Mouse (Mus musculus) 416B (cell line): ENCODE data around the gene Foxp4.

ENCODE experiments used
- DNase-seq: peaks from one replicate; pipeline ENCODE4 v3.0.0; 2011; ENCODE audit warnings: low read depth

Foxp4 gene

DNA sequence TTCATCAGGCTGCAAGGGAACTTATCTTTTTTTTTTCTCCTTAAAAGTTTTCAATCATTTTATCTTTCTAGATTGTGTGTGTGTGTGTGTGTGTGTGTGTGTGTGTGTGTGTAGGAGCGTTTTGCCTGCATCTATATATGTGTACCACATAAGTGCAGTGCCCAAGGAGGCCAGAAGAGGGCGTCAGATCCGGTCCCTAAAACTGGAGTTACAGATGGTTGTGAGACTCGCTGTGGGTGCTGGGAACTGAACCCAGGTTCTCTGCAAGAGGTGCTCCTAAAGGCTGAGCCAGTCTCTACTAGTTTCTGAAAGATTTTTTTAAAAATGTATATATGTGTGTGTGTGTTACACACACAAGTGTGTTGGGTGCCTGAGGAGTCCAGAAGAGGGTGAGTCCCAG is 5.0 kb upstream of the Foxp4 start:
- DNase-seq, result no peak

DNA sequence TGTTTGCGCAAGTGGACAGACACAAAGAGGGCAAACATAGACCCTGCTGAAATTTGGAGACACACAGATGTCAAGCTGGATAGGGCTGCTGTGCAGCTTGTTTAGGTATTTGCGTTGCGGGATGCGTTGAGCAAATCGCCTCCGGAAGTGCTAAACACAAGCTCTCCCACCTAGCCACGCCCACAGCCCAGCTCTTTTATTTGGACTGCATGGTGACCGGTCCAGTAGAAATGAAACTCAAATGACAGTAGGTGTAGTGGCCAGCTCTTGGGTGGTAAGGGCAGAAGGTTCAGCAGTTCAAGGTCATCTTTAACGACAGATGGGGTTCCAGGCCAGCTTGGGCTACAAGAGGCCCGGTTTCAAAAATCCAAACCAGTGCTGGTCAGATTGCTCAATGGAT is 1.5 kb upstream of the Foxp4 start:
- peak; percentile 72 for DNase-seq

DNA sequence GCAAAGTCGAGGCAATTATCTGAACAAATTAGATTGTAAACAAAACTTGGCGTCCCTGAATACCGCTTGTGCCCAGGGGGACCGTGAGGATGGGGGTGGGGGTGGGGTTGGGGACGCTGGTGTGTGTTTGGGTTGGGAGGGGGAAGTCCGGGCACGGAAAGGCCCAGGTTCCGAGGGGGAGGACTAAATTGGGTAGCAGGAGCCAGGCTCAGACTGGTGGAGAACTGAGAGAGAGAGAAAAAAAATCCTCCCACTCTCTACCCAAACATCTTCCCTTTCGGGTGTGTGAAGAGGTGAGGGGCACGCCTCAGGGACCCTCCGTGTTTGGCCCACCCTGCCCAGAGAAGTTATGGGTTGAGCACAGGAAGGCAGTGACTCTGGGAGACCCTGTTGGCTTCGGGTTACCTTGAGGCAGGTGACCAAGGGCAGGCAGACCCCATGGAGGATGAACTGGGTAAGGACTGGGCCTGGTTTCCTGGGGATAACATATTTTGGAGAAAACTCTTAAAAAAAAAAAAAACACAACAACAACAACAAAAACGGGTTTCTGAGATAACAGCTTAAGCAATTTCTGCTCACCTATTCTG is 988 bp upstream of the Foxp4 start:
- peak; percentile 51 for DNase-seq

GRCm38 (mm10) chr17:47923678-47924382 is 615 bp downstream of the Foxp4 start:
- peak; percentile 29 for DNase-seq

- no peak for DNase-seq
These were observed 1.3 kb downstream of the Foxp4 start for GRCm38 (mm10) chr17:47923011-47923677.

DNA sequence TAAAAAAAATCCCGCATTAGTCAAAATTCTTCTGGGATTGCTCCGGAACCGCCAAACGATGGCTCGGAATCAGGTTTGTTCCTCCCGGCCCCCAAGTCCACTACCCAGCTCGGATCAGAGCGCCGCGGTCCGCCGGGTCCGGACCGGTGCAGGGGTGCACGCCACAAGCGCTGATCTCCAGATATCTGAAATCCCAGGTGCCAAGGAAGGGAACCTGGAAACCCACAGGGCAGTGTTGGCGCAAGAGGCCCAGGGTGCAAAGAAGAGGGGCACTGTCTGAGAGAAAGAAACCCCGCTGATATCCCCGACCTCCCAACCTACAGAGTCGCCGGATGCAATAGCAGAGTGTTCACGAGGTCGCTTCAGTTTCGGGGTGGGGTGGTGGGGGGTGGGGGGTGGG is 1.9 kb downstream of the Foxp4 start:
- DNase-seq, result no peak

GRCm38 (mm10) chr17:47922116-47922515 is 2.3 kb downstream of the Foxp4 start:
- DNase-seq, result no peak

GRCm38 (mm10) chr17:47921136-47921665 is 3.2 kb downstream of the Foxp4 start:
- no peak for DNase-seq

DNA sequence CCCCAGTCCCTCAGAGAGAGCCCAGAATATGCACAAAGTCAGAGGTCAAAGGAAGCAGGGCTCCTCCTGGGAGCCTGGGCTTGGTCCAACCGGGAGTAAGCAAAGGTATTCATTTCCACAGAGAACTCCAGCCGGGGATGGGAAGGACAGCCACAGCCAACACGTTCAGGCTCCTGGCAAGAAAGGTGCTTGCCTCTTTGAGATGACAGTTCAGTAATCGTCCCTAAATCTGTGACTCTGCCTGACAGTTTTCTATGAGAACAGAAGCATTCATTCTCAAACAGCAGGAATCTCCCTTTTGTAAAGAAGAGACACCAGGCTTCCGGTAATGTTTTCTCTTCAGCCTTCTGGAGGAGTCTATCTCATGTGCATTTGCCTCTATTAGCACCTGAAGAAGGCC is 4.6 kb downstream of the Foxp4 start:
- no peak for DNase-seq

DNA sequence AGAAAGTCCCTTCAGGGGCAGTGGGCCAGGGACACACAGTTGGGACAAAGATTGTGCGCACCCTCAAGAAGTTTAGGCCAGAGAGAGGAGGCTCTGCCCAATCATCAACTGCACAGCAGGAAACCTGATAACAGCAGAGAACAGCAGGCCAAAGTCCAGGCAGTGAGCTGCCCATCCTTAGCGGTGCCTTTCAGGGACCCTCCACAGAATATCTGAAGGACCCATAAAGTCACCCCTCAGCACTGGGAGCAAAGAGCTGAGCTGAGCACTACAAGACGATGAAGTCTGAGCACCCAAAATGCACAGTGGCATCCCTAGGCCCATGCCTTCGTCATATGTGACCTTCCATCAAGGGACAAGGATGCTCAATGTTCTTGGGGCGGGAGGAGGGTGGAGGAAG is 6.5 kb downstream of the Foxp4 start:
- no peak for DNase-seq

DNA sequence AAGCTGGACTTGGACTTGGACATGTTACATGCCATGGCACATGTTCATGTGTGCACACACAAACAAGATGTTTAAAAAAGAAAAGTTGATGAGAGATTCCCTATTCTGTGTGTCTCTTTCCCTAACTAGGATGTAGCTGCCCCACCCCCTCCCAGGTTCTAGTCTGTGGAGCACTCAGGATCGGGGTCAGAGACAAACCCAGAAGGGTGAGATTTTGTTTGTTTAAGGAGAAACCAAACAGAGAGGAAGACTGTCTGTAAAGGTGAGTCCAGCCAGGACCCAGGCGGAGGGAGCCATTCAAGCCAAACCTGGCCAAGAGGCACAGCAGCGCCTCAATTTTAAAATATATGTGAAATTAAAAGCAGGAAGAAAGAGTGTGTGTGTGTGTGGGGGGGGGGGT is 7.2 kb downstream of the Foxp4 start:
- DNase-seq, result no peak

- no peak for DNase-seq
These were observed 9.7 kb downstream of the Foxp4 start for GRCm38 (mm10) chr17:47914676-47915219.

DNA sequence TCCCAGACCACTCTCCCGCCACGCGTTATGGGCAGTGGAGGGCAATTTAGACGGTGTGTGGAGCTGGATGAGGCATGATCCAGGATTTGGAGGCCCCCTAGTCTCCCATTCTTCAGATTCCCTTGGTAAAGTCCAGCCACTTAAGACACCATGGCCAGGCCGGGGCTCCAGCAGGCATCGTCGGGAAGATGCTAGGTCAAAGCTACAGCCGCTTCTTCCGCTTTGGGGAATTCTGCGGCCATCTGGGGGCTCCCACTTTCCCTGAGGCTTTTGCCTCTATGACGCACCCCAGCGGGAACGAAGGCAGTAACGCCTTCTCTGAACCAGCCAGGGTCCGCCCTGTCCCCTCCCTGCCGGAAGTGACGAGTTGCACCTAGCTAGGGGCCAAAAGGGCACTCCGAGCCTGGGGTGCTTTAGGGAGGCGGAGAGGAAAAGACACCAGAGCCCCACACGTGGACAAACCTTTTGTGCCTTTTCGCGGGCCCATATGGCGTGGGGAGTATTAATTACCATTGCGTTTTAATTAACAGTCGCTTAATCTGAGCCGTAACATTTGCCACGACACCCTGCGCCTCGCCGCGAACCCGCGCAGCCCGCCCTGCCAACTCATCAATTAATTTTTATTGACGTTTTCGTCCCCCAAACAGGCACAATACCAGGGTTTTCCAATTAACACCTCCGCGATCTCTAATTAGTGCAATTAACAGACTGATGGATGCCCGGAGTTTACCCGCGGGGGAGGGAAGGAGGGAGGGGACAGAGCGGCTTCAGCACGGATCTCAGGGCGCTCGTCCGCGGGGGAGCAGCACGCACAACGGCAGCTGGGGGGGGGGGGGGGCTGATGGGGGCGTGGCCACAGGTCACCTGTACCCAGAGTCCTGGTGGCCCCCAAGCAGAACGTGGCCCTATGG is 15.1 kb downstream of the Foxp4 start:
- no peak for DNase-seq

GRCm38 (mm10) chr17:47908079-47908478 is 16.4 kb downstream of the Foxp4 start:
- no peak for DNase-seq

GRCm38 (mm10) chr17:47907366-47907920 is 17.0 kb downstream of the Foxp4 start:
- DNase-seq, result no peak

DNA sequence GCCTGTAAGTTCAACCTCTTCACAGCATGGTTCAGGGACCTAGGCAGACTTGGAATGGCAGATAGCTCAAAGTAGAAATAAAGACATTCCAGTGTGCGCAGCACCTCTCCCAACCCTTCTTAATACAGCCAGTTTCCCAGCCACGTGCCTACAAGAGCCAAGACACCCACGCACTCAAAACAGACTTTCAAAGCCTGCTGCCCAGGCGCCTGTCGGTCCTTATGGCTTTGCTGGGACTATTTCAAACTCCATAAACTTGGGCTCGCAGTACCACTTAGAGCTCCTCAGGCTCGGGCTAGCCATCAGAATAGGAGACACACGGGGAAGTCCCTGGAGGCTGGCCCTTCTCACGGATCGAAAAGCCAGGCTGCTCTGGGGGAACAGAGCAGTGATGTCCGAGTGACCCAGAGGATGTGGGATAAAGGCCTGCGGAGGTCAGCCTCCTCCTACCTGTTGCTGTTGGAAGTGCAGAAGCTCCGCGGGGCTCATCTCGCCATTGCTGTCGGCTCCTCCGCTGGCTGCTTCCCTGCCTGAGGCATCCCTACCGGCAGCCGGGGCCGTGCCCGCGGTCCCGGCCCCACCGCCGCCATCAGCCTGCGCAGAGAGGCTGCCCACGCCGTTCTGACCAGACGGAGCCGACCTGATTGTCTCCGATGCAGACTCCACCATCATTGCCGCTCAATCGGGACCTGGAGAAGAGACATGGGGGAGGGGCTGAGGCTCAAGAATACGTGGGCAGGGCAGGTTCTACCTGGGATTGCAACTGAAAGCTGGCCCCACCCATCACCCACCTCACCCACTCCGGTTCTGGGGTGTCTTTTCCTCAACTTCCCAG is 20.4 kb downstream of the Foxp4 start:
- no peak for DNase-seq

DNA sequence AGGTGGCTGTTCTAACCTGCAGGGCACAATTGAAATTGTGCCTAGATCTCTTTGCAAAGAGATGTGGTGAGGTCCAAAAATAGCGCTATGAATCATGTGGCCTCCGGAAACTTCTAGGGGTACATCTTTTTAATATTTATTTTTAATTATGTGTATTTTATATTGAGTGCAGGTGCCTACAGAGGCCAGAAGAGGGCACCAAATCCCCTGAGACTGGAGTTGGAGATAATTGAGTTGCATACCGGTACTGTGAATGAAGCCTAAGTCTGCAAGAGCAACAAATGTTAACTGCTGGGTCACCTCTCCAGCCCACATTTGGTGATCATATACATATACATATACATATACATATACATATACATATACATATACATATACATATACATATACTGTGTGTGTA is 22.7 kb downstream of the Foxp4 start:
- DNase-seq, result peak; percentile 80

DNA sequence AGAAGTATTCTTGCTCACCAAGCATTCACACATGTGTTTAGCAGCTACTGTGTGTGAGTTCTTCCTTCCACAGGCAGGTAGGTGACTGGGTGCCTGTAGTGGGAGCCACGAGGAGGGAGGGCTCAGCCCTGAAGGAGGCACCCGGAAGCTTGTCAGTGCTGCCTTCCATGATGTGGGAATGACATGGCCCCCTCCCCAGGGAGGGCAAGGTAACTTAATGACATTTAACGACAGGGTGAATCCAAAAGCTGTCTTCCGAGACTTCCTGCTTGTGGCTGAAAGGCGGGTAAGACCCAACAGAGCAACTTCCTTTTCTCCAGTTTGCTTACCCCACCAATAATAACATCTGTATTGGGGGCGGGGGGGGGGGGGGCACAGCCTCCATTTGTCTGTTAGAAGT is 23.7 kb downstream of the Foxp4 start:
- DNase-seq, result peak; percentile 24

- DNase-seq, result no peak
These were observed 25.3 kb downstream of the Foxp4 start for GRCm38 (mm10) chr17:47899156-47899555.

DNA sequence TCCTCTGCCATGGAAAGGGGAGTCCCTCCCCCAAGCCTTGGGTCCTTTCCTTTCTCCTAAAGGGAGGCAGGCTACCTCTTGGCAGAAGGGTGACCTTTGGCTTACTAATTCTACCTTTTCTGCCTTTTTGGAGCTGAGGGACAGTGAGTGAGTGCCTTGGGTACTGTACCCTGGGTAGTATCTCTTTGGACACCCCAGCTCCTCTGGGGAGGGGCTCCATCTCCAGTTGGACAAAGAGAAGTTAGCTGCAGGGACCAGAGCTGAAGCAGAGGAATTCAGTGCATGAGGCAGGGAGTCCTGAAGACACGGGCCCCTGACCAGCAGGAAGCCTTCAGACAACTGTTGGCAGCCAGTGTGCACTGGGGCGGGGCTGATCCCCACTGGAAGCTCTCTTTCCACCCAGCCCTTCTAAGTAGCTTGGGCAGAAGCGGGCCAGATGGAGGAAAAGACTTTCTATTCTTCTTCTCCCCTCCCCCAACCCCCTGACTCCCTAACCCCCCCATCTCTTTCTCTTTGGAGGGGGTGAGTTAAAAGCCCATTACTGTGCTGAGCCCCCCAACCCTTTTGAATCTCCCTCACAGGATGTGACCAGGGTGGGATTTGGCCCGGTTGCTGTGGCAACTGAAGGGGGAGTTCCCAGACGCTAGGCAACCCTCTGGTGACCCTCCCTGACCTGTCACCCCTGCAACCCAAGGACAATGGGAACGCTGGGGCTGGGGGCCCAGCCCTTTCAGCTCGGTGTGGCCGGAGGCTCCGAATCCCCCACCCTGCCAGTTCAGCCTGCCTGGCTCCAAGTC is 26.3 kb downstream of the Foxp4 start:
- DNase-seq, result no peak
